Mouse (Mus musculus) testis, postnatal 10 days (tissue): ENCODE results near the gene Nfe2l3.
"Not testable (repeated sequence)": the region's sequence is repeated elsewhere in the genome, so short reads cannot be mapped to it uniquely, and the experiment has no call there.

Experiments
- DNase-seq: peaks from one replicate; pipeline ENCODE4 v3.0.0; 2021; ENCODE audit warnings: low spot score

Nfe2l3 gene

GRCm38 (mm10) chr6:51432535-51433397 is at the start of gene Nfe2l3:
TSS of gene Nfe2l3 (plus strand) at chr6:51432670.
- peak; percentile 82 for DNase-seq

GRCm38 (mm10) chr6:51383769-51384755 is 48.4 kb upstream of the Nfe2l3 start:
- peak; percentile 94 for DNase-seq

GRCm38 (mm10) chr6:51390505-51390904 is 42.0 kb upstream of the Nfe2l3 start:
- DNase-seq = no peak

- DNase-seq = no peak
Measured at GRCm38 (mm10) chr6:51391816-51392490, 40.5 kb upstream of the Nfe2l3 start.

DNA sequence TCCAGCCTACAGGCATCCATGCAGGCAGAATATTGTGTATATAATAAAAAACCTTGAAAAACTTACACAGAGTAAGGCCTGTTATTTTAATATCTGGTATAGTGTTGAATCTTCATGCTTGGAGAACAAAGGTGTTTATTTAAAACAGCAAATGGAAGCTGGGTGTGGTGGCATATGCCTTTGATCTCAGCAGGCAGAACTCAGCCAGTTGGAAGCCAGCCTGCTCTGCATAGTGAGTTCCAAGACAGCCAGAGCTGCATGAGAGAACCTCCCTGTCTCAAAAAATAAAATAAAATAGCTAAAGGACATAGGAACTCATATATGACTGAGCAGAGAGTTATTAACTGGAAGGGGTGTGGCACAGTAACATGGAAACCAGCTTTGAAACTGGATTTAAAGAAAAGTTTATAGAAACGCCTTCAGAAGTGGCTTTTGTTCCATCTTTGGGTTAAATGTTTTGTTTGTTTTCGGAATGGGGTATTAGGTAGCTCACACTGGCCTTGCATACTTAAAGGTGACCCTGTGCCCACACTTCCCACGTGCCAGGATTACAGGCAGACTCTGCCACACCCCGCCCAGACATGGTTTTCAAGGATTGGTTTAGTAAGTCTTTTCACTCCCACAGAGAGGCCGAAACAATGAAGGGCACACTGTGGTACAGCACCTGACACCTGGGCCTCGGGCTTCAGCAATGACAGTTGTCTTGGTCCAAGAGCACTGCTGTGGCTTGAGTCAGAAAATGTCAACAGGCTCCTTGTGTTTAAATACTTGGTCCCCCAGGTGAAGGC is 38.9 kb upstream of the Nfe2l3 start:
- DNase-seq = no peak

DNA sequence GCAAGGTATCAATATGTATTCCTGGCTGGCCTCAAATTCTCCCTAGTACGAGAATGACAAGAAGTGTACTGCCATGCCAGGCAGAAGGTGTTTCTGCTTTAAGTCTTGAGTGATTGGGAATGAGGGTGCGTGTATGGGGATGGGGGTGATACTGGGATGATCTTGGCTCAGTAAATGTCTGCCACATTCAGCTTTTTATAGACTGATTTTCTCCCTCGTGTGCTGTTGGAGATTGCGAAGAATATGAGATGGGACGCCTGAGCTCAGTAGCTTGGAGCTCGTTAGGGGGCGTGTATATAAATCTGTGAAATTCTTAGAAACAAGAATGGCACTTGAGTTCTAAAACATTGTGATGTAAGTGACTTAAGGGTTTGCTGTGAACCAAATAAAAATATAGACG is 38.1 kb upstream of the Nfe2l3 start:
- not testable (repeated sequence) for DNase-seq

- not testable (repeated sequence) for DNase-seq
Measured at GRCm38 (mm10) chr6:51394963-51395362, 37.5 kb upstream of the Nfe2l3 start.

GRCm38 (mm10) chr6:51395486-51395885 is 37.0 kb upstream of the Nfe2l3 start:
- no peak for DNase-seq

DNA sequence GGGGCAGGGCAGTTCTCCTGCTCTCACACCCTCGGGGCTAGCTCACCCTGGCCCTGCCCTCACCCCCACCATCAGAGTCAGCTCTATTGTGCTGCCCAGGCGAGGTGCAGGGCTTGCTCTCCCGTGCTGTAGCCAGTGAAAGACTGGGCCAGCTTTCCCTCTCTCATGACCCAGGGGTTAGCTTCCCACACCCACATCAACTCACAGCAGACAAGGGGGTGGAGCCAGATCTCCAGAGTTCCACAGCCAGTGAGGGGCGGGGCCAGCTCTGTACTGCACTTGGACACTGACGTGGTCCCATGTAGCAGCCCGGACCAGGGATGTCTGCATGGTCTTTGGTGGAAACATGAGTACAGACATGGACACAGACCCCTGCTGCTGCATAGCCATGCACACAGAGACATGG is 33.4 kb upstream of the Nfe2l3 start:
- DNase-seq = peak; percentile 70

DNA sequence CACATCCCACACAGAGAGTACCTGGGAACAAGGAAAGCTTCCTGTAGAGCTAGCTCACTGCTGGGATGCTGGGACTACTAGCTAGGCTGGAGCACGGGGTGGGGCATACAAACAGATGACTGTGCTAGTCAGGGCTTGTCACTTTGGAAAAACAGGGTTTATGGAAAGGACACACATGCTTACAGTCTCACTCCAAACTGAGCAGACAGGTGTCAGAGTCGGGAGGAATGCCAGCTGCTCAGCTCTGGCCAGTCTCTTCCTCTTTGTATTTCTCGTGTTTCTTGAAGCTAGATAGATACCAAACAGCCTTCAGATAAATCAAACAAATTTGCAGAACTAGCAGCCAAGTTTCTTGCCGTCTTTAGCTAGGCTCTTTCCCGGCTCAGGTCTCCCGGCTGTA is 31.2 kb upstream of the Nfe2l3 start:
- no peak for DNase-seq

GRCm38 (mm10) chr6:51403598-51403997 is 28.9 kb upstream of the Nfe2l3 start:
- DNase-seq = no peak

GRCm38 (mm10) chr6:51404502-51404901 is 28.0 kb upstream of the Nfe2l3 start:
- DNase-seq = no peak

DNA sequence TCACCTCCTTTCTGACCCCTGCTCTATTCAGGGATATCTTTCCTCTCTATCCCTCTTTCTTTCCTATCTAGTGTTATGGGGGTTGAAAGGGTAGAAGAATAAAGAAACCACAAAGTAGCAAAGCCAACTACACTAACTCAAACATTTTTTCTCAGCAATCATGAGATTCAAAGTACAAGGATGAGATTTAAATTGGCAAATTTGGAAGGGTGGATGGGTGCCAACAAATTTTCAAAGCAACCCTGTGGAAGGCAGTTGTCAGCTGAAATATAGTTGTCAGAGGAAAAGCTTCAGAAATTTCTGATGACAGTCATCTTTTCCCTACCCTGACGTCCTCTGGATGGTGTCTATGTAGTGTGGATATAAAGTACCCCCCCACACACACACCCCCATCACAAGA is 16.0 kb upstream of the Nfe2l3 start:
- DNase-seq = no peak

DNA sequence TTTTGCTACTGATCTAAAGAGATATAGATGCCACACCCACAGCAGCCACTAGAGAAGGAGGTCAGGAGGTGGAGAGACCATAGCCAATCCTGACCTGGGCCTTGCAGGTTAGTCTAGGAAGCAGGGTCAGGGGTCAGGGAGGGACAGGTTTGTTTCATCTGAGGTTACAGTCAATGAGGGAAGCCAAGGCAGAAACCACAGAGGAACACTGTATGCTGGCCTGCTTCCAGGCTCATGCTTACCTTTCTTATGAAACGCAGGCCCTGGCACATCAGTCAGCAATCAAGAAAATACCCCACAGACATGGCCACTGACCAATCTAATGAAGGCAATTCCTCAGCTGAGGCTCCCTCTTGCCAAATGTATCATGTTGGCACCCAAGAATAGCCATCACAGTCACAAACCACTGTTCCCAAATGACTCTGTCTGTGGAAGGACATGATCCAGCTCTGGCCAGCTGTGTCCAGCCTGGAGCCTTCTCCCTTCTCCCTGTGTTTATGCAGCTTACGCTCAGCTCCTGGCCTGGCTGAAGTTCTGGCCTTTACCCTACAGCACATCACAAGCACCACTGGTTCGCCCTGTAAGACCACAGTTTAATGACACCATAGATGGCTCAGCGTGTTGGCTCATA is 15.0 kb upstream of the Nfe2l3 start:
- DNase-seq = no peak

DNA sequence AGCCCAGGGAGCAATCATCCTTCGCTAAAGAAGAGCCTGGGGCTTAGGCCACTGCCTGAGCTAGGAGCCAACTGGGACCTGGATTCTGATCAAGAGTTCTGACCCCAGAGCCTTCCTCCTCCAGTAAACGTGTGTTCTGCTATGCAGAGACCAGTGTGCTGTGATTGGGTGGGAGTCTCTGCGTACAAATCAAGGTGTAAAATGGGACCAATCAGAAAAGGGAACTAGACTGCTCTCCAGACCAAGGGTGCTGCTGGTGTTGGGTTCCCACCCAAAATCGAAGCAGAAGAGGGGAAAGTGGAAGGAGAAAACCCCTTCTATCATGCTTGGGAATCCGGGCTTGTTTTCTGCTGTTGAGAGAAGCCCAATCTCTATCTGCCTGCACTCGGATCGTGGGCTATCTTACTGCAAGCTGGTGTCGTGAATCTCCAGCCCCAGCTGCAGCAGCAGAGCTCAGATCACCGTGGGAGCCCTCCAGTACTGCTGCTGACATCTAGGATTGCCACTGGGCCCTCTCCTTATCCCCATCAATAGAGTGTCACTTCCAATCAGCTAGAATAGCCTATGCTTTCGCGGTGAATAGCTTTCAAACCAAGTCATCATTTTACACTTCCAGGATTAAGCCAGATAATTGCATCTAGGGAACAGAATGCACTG is 8.9 kb upstream of the Nfe2l3 start:
- DNase-seq = no peak

GRCm38 (mm10) chr6:51424537-51424936 is 7.9 kb upstream of the Nfe2l3 start:
- DNase-seq = no peak

GRCm38 (mm10) chr6:51434270-51434669 is 1.8 kb downstream of the Nfe2l3 start:
- no peak for DNase-seq

DNA sequence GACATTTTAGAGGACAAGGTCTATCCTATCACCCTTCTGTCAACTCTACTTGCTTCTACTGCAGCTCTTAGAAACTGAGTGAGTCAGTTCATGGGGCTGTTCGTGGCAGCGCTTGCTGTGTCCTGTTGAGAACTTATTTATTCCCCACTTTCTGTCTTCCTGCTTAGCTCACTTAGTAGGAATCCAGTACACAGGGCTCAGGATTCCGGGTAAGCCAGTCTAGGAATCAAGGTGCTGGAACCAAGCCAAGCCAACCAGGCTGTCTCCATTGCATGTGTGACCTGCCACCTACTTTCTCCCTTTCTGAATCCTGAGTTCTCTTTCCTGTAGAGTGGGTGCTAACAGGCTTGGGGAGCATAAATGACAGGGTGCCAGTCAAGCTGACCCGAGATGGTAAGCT is 5.2 kb downstream of the Nfe2l3 start:
- DNase-seq = peak; percentile 45

GRCm38 (mm10) chr6:51438826-51439330 is 6.4 kb downstream of the Nfe2l3 start:
- DNase-seq = no peak

DNA sequence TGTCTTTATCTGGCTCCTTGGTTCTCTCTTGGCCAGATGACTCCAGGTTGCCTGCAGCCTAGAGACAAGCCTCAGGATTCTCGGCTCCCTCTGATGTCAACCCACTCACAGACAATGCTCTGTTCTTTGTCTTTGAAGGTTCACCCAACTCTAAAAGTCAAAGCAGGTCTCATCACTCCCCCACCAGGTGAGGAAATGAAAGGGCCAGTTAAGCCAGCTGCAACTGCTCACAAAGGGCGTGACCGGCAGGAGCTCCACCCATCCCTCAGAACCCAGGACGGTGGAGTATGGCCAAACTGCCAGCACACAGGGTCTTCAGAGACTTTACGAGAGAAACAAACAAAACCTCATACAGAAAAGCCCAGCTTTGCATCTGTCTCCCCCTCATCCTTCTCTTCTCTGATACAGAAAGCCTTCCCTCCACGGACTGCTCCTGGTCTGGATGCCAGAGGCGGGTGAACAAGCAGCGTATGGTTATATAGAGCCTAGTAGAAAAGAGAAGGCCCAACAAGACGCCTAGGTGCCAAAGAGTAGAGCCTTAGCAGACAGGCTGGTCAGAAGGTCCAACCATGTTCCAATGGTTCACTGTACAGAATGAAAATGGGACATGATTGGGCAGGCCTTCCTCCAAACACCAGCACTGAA is 9.8 kb downstream of the Nfe2l3 start:
- no peak for DNase-seq
